Mouse (Mus musculus) embryonic facial prominence, embryonic 12.5 days (tissue): Measurements from ENCODE around the gene Lrch1. TPM values are rescaled to one million over a fixed set of nuclear protein-coding genes. Genes with fewer than 3 reads are reported as not detected.

ENCODE experiments used
- ATAC-seq: fragments of 200-750 bp; cut with Nextera tagmentation; 2 replicates; pipeline ENCODE4 v1.8.0; 2017; ENCODE audit not compliant: insufficient number of reproducible peaks, insufficient read depth, low FRiP score, low TSS enrichment
- H3K27ac ChIP-seq: fragments of 300-500 bp; sonication (generic); 2 replicates; pipeline ENCODE4 v1.5.1; 2016; ENCODE audit warnings: mild to moderate bottlenecking
- H3K27me3 ChIP-seq: fragments of 300-500 bp; sonication (generic); 2 replicates; pipeline ENCODE4 v1.6.1; 2016; ENCODE audit warnings: mild to moderate bottlenecking, moderate library complexity
- H3K36me3 ChIP-seq: fragments of 300-500 bp; sonication (generic); 2 replicates; pipeline ENCODE4 v1.6.1; 2016; ENCODE audit warnings: mild to moderate bottlenecking
- H3K4me1 ChIP-seq: fragments of 300-500 bp; sonication (generic); 2 replicates; pipeline ENCODE4 v1.6.1; 2016
- H3K4me2 ChIP-seq: fragments of 300-500 bp; sonication (generic); replicated peaks from 2 replicates; pipeline ENCODE4 v1.6.1; 2016; ENCODE audit warnings: mild to moderate bottlenecking, moderate library complexity
- H3K4me3 ChIP-seq: fragments of 300-500 bp; sonication (generic); 2 replicates; pipeline ENCODE4 v1.5.1; 2016; ENCODE audit warnings: mild to moderate bottlenecking
- H3K9ac ChIP-seq: fragments of 300-500 bp; sonication (generic); 2 replicates; pipeline ENCODE4 v1.6.1; 2016; ENCODE audit warnings: mild to moderate bottlenecking, moderate library complexity
- H3K9me3 ChIP-seq: fragments of 300-500 bp; sonication (generic); 2 replicates; pipeline ENCODE4 v1.6.1; 2016; ENCODE audit warnings: mild to moderate bottlenecking, moderate library complexity
- WGBS: fragments of 180-500 bp; shearing (Covaris S2); methylation state at CpG from one replicate; pipeline ENCODE4 v1.1.7; 2016; 5-methylcytosine and 5-hydroxymethylcytosine counted together
- polyA plus RNA-seq: library from polyadenylated mRNA; unstranded; fragments of >200 nt; fragmentation: Nextera tagmentation; extraction: Ambion mirVana; gene quantifications from 2 replicates; pipeline ENCODE4 v1.2.1, GENCODE M21; 2016

Gene Lrch1
- polyA plus RNA-seq: 15.3 and 15.7 TPM in 2 replicates

GRCm38 (mm10) chr14:74947376-74948013, at the start of gene Lrch1:
Gene Lrch1 (minus strand): TSS chr14:74947876.
- Histone ChIP-seq H3K27ac (peak within 1 kb of the TSS; percentile 91), H3K9ac (peak within 1 kb of the TSS; percentile 85), H3K36me3 (no peaks in the 10 kb centered on the region), H3K4me2 (peak within 1 kb of the TSS; percentile 81), H3K27me3 (no peaks in the 10 kb centered on the region), H3K4me1 (peaks cover 10% of the 10 kb centered on the region), H3K9me3 (no peaks in the 10 kb centered on the region), H3K4me3 (peak within 1 kb of the TSS; percentile 81)
- WGBS: under 1% methylated on average over 65 of the region's 65 CpGs
- ATAC-seq: peak; percentile 68; the same call in 1 of the 2 replicates

GRCm38 (mm10) chr14:74997041-74997440, 49.4 kb upstream of the Lrch1 start:
- no peaks in the 10 kb centered on the region for H3K27me3 ChIP-seq
- ATAC-seq: no peak
- no peaks in the 10 kb centered on the region for H3K4me1 ChIP-seq
- no peak overlapping the region for H3K4me3 ChIP-seq
- H3K4me2 ChIP-seq: no peak overlapping the region
- WGBS: 88% methylated on average over 2 of the region's 2 CpGs
- H3K9ac ChIP-seq: no peak overlapping the region
- H3K27ac ChIP-seq: no peak overlapping the region
- no peaks in the 10 kb centered on the region for H3K9me3 ChIP-seq
- no peaks in the 10 kb centered on the region for H3K36me3 ChIP-seq

- Histone ChIP-seq H3K27ac (no peak overlapping the region), H3K4me1 (no peaks in the 10 kb centered on the region), H3K27me3 (no peaks in the 10 kb centered on the region), H3K4me3 (no peak overlapping the region), H3K36me3 (no peaks in the 10 kb centered on the region), H3K4me2 (no peak overlapping the region), H3K9ac (no peak overlapping the region), H3K9me3 (no peaks in the 10 kb centered on the region)
- 65% methylated on average over 3 of the region's 3 CpGs for WGBS
- no peak for ATAC-seq
Observed at GRCm38 (mm10) chr14:74996556-74996955, 48.9 kb upstream of the Lrch1 start.

GRCm38 (mm10) chr14:74990504-74990903, 42.8 kb upstream of the Lrch1 start:
- Histone ChIP-seq H3K27me3 (no peaks in the 10 kb centered on the region), H3K4me3 (no peak overlapping the region), H3K27ac (no peak overlapping the region), H3K9ac (no peak overlapping the region), H3K4me2 (no peak overlapping the region), H3K9me3 (no peaks in the 10 kb centered on the region), H3K4me1 (no peaks in the 10 kb centered on the region), H3K36me3 (no peaks in the 10 kb centered on the region)
- 6% methylated on average over 1 of the region's 1 CpGs for WGBS
- ATAC-seq: no peak

GRCm38 (mm10) chr14:74989909-74990308, 42.2 kb upstream of the Lrch1 start:
- H3K27ac ChIP-seq: no peak overlapping the region
- WGBS: 88% methylated on average over 4 of the region's 4 CpGs
- H3K4me1 ChIP-seq: no peaks in the 10 kb centered on the region
- no peak overlapping the region for H3K4me2 ChIP-seq
- H3K9ac ChIP-seq: no peak overlapping the region
- no peaks in the 10 kb centered on the region for H3K27me3 ChIP-seq
- H3K36me3 ChIP-seq: no peaks in the 10 kb centered on the region
- no peak for ATAC-seq
- no peak overlapping the region for H3K4me3 ChIP-seq
- H3K9me3 ChIP-seq: no peaks in the 10 kb centered on the region

- H3K36me3 ChIP-seq: no peaks in the 10 kb centered on the region
- H3K4me1 ChIP-seq: no peaks in the 10 kb centered on the region
- WGBS: 47% methylated on average over 4 of the region's 4 CpGs
- no peaks in the 10 kb centered on the region for H3K9me3 ChIP-seq
- H3K9ac ChIP-seq: no peak overlapping the region
- no peaks in the 10 kb centered on the region for H3K27me3 ChIP-seq
- no peak overlapping the region for H3K27ac ChIP-seq
- no peak for ATAC-seq
- H3K4me3 ChIP-seq: no peak overlapping the region
- no peak overlapping the region for H3K4me2 ChIP-seq
Observed at GRCm38 (mm10) chr14:74989322-74989721, 41.6 kb upstream of the Lrch1 start.

- no peak overlapping the region for H3K9ac ChIP-seq
- no peak for ATAC-seq
- no peaks in the 10 kb centered on the region for H3K4me1 ChIP-seq
- H3K36me3 ChIP-seq: no peaks in the 10 kb centered on the region
- H3K9me3 ChIP-seq: no peaks in the 10 kb centered on the region
- no peak overlapping the region for H3K27ac ChIP-seq
- H3K27me3 ChIP-seq: no peaks in the 10 kb centered on the region
- 42% methylated on average over 3 of the region's 3 CpGs for WGBS
- H3K4me3 ChIP-seq: no peak overlapping the region
- H3K4me2 ChIP-seq: no peak overlapping the region
Observed at GRCm38 (mm10) chr14:74986527-74986926, 38.9 kb upstream of the Lrch1 start.

- H3K27me3 ChIP-seq: no peaks in the 10 kb centered on the region
- H3K9me3 ChIP-seq: no peaks in the 10 kb centered on the region
- H3K36me3 ChIP-seq: no peaks in the 10 kb centered on the region
- ATAC-seq: no peak
- WGBS: 52% methylated on average over 4 of the region's 4 CpGs
- H3K9ac ChIP-seq: no peak overlapping the region
- no peaks in the 10 kb centered on the region for H3K4me1 ChIP-seq
- H3K27ac ChIP-seq: no peak overlapping the region
- no peak overlapping the region for H3K4me2 ChIP-seq
- H3K4me3 ChIP-seq: no peak overlapping the region
Observed at GRCm38 (mm10) chr14:74985658-74986057, 38.0 kb upstream of the Lrch1 start.

- no peak for ATAC-seq
- Histone ChIP-seq H3K4me2 (no peak overlapping the region), H3K9ac (no peak overlapping the region), H3K4me1 (no peaks in the 10 kb centered on the region), H3K4me3 (no peak overlapping the region), H3K27ac (no peak overlapping the region), H3K36me3 (no peaks in the 10 kb centered on the region), H3K9me3 (no peaks in the 10 kb centered on the region), H3K27me3 (no peaks in the 10 kb centered on the region)
- WGBS: 80% methylated on average over 7 of the region's 7 CpGs
Observed at GRCm38 (mm10) chr14:74984817-74985391, 37.2 kb upstream of the Lrch1 start.

- no peaks in the 10 kb centered on the region for H3K27me3 ChIP-seq
- H3K4me2 ChIP-seq: no peak overlapping the region
- H3K4me1 ChIP-seq: no peaks in the 10 kb centered on the region
- 85% methylated on average over 5 of the region's 5 CpGs for WGBS
- H3K9me3 ChIP-seq: no peaks in the 10 kb centered on the region
- H3K36me3 ChIP-seq: no peaks in the 10 kb centered on the region
- no peak for ATAC-seq
- no peak overlapping the region for H3K4me3 ChIP-seq
- no peak overlapping the region for H3K27ac ChIP-seq
- H3K9ac ChIP-seq: no peak overlapping the region
Observed at GRCm38 (mm10) chr14:74983079-74983478, 35.4 kb upstream of the Lrch1 start.

- no peak for ATAC-seq
- WGBS: 45% methylated on average over 3 of the region's 3 CpGs
- Histone ChIP-seq H3K9me3 (no peaks in the 10 kb centered on the region), H3K27me3 (no peaks in the 10 kb centered on the region), H3K27ac (no peak overlapping the region), H3K4me2 (no peak overlapping the region), H3K4me3 (no peak overlapping the region), H3K36me3 (no peaks in the 10 kb centered on the region), H3K4me1 (no peaks in the 10 kb centered on the region), H3K9ac (no peak overlapping the region)
Observed at GRCm38 (mm10) chr14:74981016-74981415, 33.3 kb upstream of the Lrch1 start.

GRCm38 (mm10) chr14:74976972-74977371, 29.3 kb upstream of the Lrch1 start:
- Histone ChIP-seq H3K36me3 (no peaks in the 10 kb centered on the region), H3K9me3 (no peaks in the 10 kb centered on the region), H3K27me3 (no peaks in the 10 kb centered on the region), H3K4me2 (no peak overlapping the region), H3K4me1 (no peaks in the 10 kb centered on the region), H3K27ac (no peak overlapping the region), H3K9ac (no peak overlapping the region), H3K4me3 (no peak overlapping the region)
- WGBS: 81% methylated on average over 6 of the region's 6 CpGs
- no peak for ATAC-seq
